Mouse (Mus musculus): ENCODE measurements around the gene Prrg1. TPM values are rescaled to one million over a fixed set of nuclear protein-coding genes. Genes with fewer than 3 reads are reported as not detected.

Gene Prrg1
- 67.7 TPM for polyA plus RNA-seq (2014; fragmentation: Illumina TruSeq; extraction: RNeasy Lipid Tissue Mini Kit (QIAGEN cat#74804); ENCODE audit: low read depth, low replicate concordance)

DNA sequence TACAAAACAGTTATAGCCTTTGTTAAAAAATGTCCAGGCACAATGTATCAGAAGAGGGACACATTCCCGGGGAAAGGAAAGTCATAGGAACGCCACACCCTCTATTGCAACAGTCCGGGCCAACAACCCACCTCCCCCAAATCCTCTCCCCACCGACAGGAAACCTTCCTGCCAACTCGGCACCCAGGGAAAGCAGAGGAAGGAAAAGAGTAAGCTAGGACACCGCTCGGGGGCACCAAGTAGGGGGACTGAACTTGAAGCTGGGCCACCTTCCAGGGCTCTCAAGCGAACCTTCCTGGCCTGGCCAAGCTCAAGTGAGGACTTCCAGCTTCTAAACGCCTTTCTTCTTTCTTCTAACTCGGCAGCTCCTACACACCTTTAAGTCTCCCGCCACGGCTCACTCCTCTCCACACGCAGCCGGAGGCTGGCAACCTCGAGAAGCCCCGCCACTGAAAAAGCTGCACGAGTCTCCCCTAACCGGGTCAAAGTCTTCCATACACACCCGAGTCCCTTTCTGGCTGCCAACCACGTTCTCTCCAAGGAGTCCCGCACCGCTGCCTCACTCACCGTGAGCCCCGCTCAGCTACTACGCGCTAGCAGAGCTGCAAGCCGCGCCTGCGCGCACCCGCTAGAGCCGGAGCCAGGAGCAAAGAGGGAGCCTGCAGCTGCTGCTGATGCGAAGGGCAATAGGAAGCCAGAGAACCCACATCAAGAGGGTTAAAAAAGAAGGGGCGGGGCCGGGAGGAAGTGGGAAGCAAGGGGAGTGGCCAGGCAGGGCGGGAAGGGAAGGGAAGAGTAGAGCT is at the start of gene Prrg1:
TSS of gene Prrg1 (minus strand) at position 695 of the 803 bp plus-strand sequence.

Other genes with a start within 250 kb of the Prrg1 start
- gene 4930480E11Rik, start 214.3 kb downstream of the Prrg1 start, polyA plus RNA-seq (2014; fragmentation: Illumina TruSeq; extraction: RNeasy Lipid Tissue Mini Kit (QIAGEN cat#74804); ENCODE audit: low read depth, low replicate concordance) = not detected
- gene Fam47c, start 153.9 kb upstream of the Prrg1 start, polyA plus RNA-seq (2014; fragmentation: Illumina TruSeq; extraction: RNeasy Lipid Tissue Mini Kit (QIAGEN cat#74804); ENCODE audit: low read depth, low replicate concordance) = 0.43 TPM

All from adipose tissue, adult 10 weeks (tissue).